9 mouse cellular contexts compared by ENCODE assay signal in genomic region chr7:133620721-133621120, GRCm38 (mm10). TPM values are rescaled to one million over a fixed set of nuclear protein-coding genes. Genes with fewer than 3 reads are reported as not detected.
DNase-seq lines count a peak whose midpoint lies in the region; ATAC-seq and TF ChIP-seq lines count a peak whose summit lies in the region.
"Had no signal": no experiment of that assay in that cellular context is flagged by ENCODE, and none has a peak within 500 bp of the region (broad histone marks: within the 10 kb centered on the region; RNA-seq: fewer than 3 reads in every experiment).

No protein-coding gene starts in this region.

- H3K4me1 ChIP-seq in kidney, adult 2 months (ENCODE audit: control insufficient read depth, insufficient read depth, low read length): no peaks in the 10 kb centered on the region
- peaks cover 5% of the 10 kb centered on the region; the same call in 1 of the 2 replicates for H3K4me1 ChIP-seq in embryonic facial prominence, embryonic 13.5 days
- peaks cover 8% of the 10 kb centered on the region; the same call in 1 of the 2 replicates for H3K4me1 ChIP-seq in limb, embryonic 12.5 days (replicated peaks)

- peak overlapping the region; percentile 47 for H3K4me2 ChIP-seq in embryonic facial prominence, embryonic 13.5 days
- peak overlapping the region; percentile 28; the same call in 1 of the 2 replicates for H3K4me2 ChIP-seq in limb, embryonic 12.5 days

- ATAC-seq in embryonic facial prominence, embryonic 13.5 days (ENCODE audit: insufficient number of reproducible peaks, insufficient read depth, low FRiP score, low TSS enrichment, low read depth): no peak
- no peak for ATAC-seq in limb, embryonic 12.5 days (ENCODE audit: insufficient number of reproducible peaks, insufficient read depth, low FRiP score, low TSS enrichment, low read depth)

- no peaks in the 10 kb centered on the region for H3K36me3 ChIP-seq in kidney, adult 2 months (ENCODE audit: control insufficient read depth, insufficient read depth, low read length)
- no peaks in the 10 kb centered on the region for H3K36me3 ChIP-seq in embryonic facial prominence, embryonic 13.5 days
- no peaks in the 10 kb centered on the region for H3K36me3 ChIP-seq in limb, embryonic 12.5 days

- peak; percentile 59 for DNase-seq in kidney, adult 2 months
- DNase-seq in kidney, adult 11 months: no peak
- peak; percentile 60 for DNase-seq in NIH3T3 (ENCODE audit: low read depth)
- DNase-seq in urinary bladder, postnatal 36 days (ENCODE audit: low spot score in 2 of 2): no peak
- no peak for DNase-seq in spleen, postnatal 10 days (ENCODE audit: low spot score in 2 of 2)
- no peak for DNase-seq in testis, postnatal 14 days (ENCODE audit: low spot score)

- H3K27ac ChIP-seq in kidney, adult 2 months (ENCODE audit: insufficient read depth, low read depth, low read length): no peak overlapping the region
- H3K27ac ChIP-seq in embryonic facial prominence, embryonic 13.5 days: no peak overlapping the region
- no peak overlapping the region for H3K27ac ChIP-seq in limb, embryonic 12.5 days

- no peak overlapping the region for H3K4me3 ChIP-seq in kidney, adult 2 months (ENCODE audit: insufficient read depth, low read depth, low read length)
- no peak overlapping the region for H3K4me3 ChIP-seq in embryonic facial prominence, embryonic 13.5 days
- H3K4me3 ChIP-seq in limb, embryonic 12.5 days (replicated peaks): no peak overlapping the region

- H3K27me3 ChIP-seq in kidney, adult 2 months (replicated peaks; ENCODE audit: control insufficient read depth, insufficient read depth, low read length): no peaks in the 10 kb centered on the region
- 0 out of 2 replicates have a peak, but pooled peaks cover 4% of the 10 kb centered on the region for H3K27me3 ChIP-seq in embryonic facial prominence, embryonic 13.5 days
- H3K27me3 ChIP-seq in limb, embryonic 12.5 days: 0 out of 2 replicates have a peak, but pooled peaks cover 3% of the 10 kb centered on the region

- no peak for TF ChIP-seq POLR2A in kidney, adult 2 months (IDR thresholded peaks at IDR 0.05; ENCODE audit: low read depth, low read length)

- no peak overlapping the region for H3K9ac ChIP-seq in embryonic facial prominence, embryonic 13.5 days
- no peak overlapping the region for H3K9ac ChIP-seq in limb, embryonic 12.5 days (replicated peaks)

- WGBS in kidney, adult 2 months: 16% methylated on average over 11 of the region's 11 CpGs
- 34% methylated on average over 11 of the region's 11 CpGs for WGBS in embryonic facial prominence, embryonic 13.5 days
- WGBS in limb, embryonic 12.5 days: 32% methylated on average over 11 of the region's 11 CpGs

- H3K9me3 ChIP-seq in embryonic facial prominence, embryonic 13.5 days: no peaks in the 10 kb centered on the region
- no peaks in the 10 kb centered on the region for H3K9me3 ChIP-seq in limb, embryonic 12.5 days

- peak; percentile 60 for TF ChIP-seq CTCF in kidney, adult 2 months (conservative IDR thresholded peaks at IDR 0.05; ENCODE audit: insufficient read depth, insufficient read length, low read depth, low read length)

RNA-seq across cellular contexts. Expression of gene Edrf1, which starts 16.6 kb away (rescaled TPM):
- 9.0 and 12.4 TPM in 2 replicates for polyA plus RNA-seq in kidney, adult 2 months (2012; rRNA removed)
- 19.0 and 28.9 TPM in 2 replicates for polyA plus RNA-seq in embryonic facial prominence, embryonic 13.5 days (2015; fragmentation: Nextera tagmentation; extraction: Ambion mirVana)
- polyA plus RNA-seq in limb, embryonic 12.5 days (2016; fragmentation: Nextera tagmentation; extraction: Ambion mirVana): 30.4 TPM in 2 replicates

RNA-seq across cellular contexts. Expression of gene Tex36, which starts 18.8 kb away (rescaled TPM):
- polyA plus RNA-seq in kidney, adult 2 months (2012; rRNA removed): not detected in 2 replicates
- polyA plus RNA-seq in embryonic facial prominence, embryonic 13.5 days (2015; fragmentation: Nextera tagmentation; extraction: Ambion mirVana): not detected in 2 replicates
- polyA plus RNA-seq in limb, embryonic 12.5 days (2016; fragmentation: Nextera tagmentation; extraction: Ambion mirVana): not detected in 2 replicates

RNA-seq across cellular contexts. Expression of gene Mmp21, which starts 59.1 kb away (rescaled TPM):
- polyA plus RNA-seq in kidney, adult 2 months (2012; rRNA removed): not detected in 2 replicates
- polyA plus RNA-seq in embryonic facial prominence, embryonic 13.5 days (2015; fragmentation: Nextera tagmentation; extraction: Ambion mirVana): not detected in 2 replicates
- polyA plus RNA-seq in limb, embryonic 12.5 days (2016; fragmentation: Nextera tagmentation; extraction: Ambion mirVana): not detected in 2 replicates
- polyA plus RNA-seq: testis, adult 2 months had no signal

Comparison
In these comparisons a context has a peak if more than half of its experiments do, and no peak if none do; other contexts are left out.
1. DNase-seq: peak in kidney, adult 2 months (single experiment) and NIH3T3 (single experiment); none in kidney, adult 11 months (single experiment), urinary bladder, postnatal 36 days (0 of 2), spleen, postnatal 10 days (0 of 2) and testis, postnatal 14 days (single experiment).